Mouse (Mus musculus) midbrain, postnatal 0 days (tissue): ENCODE measurements around the gene Trappc12. TPM values are rescaled to one million over a fixed set of nuclear protein-coding genes. Genes with fewer than 3 reads are reported as not detected.

ENCODE experiments used
- ATAC-seq: fragments of 200-750 bp; cut with Nextera tagmentation; 2 replicates; pipeline ENCODE4 v1.8.0; 2017; ENCODE audit warnings: moderate number of reproducible peaks, mild to moderate bottlenecking, moderate TSS enrichment, moderate library complexity; ENCODE audit not compliant: low FRiP score
- DNase-seq: peaks from one replicate; pipeline ENCODE4 v3.0.0-alpha.2; 2015; ENCODE audit warnings: low spot score
- H3K27ac ChIP-seq: fragments of 300-500 bp; sonication (generic); 2 replicates; pipeline ENCODE4 v1.5.1; 2014; ENCODE audit warnings: low read depth, mild to moderate bottlenecking, low read length, mixed read lengths
- H3K27me3 ChIP-seq: fragments of 300-500 bp; sonication (generic); 2 replicates; pipeline ENCODE4 v1.6.1; 2014; ENCODE audit warnings: low read length, control low read depth, mixed read lengths; ENCODE audit not compliant: insufficient read depth
- H3K36me3 ChIP-seq: fragments of 300-500 bp; sonication (generic); 2 replicates; pipeline ENCODE4 v1.6.1; 2014; ENCODE audit warnings: low read length, control low read depth, mixed read lengths; ENCODE audit not compliant: insufficient read depth
- H3K4me1 ChIP-seq: fragments of 300-500 bp; sonication (generic); 2 replicates; pipeline ENCODE4 v1.6.1; 2014; ENCODE audit warnings: mild to moderate bottlenecking, control low read depth, antibody characterized with exemption, low read length, mixed read lengths; ENCODE audit not compliant: insufficient read depth
- H3K4me2 ChIP-seq: fragments of 300-500 bp; sonication (generic); 2 replicates; pipeline ENCODE4 v1.6.1; 2014; ENCODE audit warnings: low read depth, mild to moderate bottlenecking, low read length, mixed read lengths; ENCODE audit not compliant: poor library complexity, severe bottlenecking
- H3K4me3 ChIP-seq: fragments of 300-500 bp; sonication (generic); 2 replicates; pipeline ENCODE4 v1.5.1; 2014; ENCODE audit warnings: low read depth, mild to moderate bottlenecking, low read length, moderate library complexity
- H3K9ac ChIP-seq: fragments of 300-500 bp; sonication (generic); replicated peaks from 2 replicates; pipeline ENCODE4 v1.6.1; 2014; ENCODE audit warnings: mild to moderate bottlenecking, low read length, moderate library complexity, mixed read lengths; ENCODE audit not compliant: poor library complexity, severe bottlenecking
- H3K9me3 ChIP-seq: fragments of 300-500 bp; sonication (generic); 2 replicates; pipeline ENCODE4 v1.6.1; 2016; ENCODE audit warnings: low read length, control low read depth
- CTCF ChIP-seq: IDR thresholded peaks from 2 replicates; pipeline ENCODE4 v1.5.1; 2016; ENCODE audit warnings: antibody characterized with exemption, mild to moderate bottlenecking
- WGBS: fragments of 180-500 bp; shearing (Covaris S2); extraction: QIAGEN DNeasy Blood & Tissue Kit; methylation state at CpG from one replicate; pipeline ENCODE4 v1.1.7; 2014; 5-methylcytosine and 5-hydroxymethylcytosine counted together
- polyA plus RNA-seq: library from polyadenylated mRNA; unstranded; fragments of >200 nt; fragmentation: Nextera tagmentation; extraction: Ambion mirVana; gene quantifications from 2 replicates; pipeline ENCODE4 v1.2.1, GENCODE M21; 2015
- total RNA-seq: library from RNA; depleted of rRNA; stranded (reverse); fragments of >200 nt; gene quantifications from 2 replicates; pipeline ENCODE4 v1.2.3, GENCODE M21; 2014

Gene Trappc12
- total and polyA plus RNA-seq, 2 experiments from 2014 or later, result 37.9 to 53.2 TPM

DNA sequence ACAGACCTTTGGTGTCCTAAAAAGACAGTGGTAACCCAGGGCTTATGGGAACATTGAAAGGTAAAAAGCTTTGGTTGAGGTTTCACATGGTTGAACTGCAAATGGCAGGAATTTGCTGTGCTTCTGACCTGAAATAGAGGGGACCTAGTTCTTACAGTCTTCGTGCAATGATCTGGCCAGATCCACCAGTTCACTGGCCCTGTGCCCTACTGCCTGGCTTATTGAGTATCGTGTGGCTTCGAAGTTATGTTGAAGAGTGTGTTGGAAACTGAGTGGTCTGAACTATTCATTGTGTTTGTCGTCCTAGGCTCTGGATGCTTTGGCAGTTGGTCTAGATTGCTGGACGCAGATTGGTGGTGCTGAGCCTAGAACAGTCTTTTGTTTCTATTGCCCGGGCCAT, 36.0 kb upstream of the Trappc12 start:
- no peaks in the 10 kb centered on the region for H3K36me3 ChIP-seq
- no peak overlapping the region for H3K9ac ChIP-seq
- H3K9me3 ChIP-seq, result no peaks in the 10 kb centered on the region
- no peak overlapping the region for H3K4me2 ChIP-seq
- no peak for TF ChIP-seq CTCF
- no peaks in the 10 kb centered on the region for H3K27me3 ChIP-seq
- H3K4me1 ChIP-seq, result peaks cover 3% of the 10 kb centered on the region; the same call in 1 of the 2 replicates
- no peak overlapping the region for H3K4me3 ChIP-seq
- ATAC-seq, result no peak
- no peak for DNase-seq
- WGBS, result 88% methylated on average over 6 of the region's 6 CpGs
- H3K27ac ChIP-seq, result no peak overlapping the region

DNA sequence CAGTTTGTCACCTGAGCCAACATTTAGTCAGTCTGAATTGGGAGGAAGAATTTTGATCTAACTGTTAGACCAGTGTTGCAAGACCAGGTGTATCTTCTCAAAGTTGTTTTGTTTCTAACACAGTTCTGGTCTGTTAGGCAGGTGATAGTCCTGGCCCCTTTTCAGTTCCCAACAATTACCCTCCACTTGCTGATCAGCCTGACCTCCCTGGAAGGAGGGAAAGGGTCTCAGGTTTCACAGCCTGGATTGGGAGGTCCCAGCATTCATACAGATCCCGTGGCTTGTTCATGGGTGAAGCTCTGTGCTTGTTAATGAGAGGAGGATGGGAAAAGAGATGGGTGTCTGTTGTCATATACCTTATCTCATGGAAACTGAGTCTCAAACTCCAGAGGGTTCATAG, 35.0 kb upstream of the Trappc12 start:
- Histone ChIP-seq H3K9me3 (no peaks in the 10 kb centered on the region), H3K9ac (no peak overlapping the region), H3K4me1 (peaks cover 3% of the 10 kb centered on the region; the same call in 1 of the 2 replicates), H3K27me3 (no peaks in the 10 kb centered on the region), H3K4me3 (no peak overlapping the region), H3K27ac (no peak overlapping the region), H3K4me2 (no peak overlapping the region), H3K36me3 (no peaks in the 10 kb centered on the region)
- 12% methylated on average over 1 of the region's 1 CpGs for WGBS
- no peak for TF ChIP-seq CTCF
- DNase-seq, result no peak
- ATAC-seq, result no peak

DNA sequence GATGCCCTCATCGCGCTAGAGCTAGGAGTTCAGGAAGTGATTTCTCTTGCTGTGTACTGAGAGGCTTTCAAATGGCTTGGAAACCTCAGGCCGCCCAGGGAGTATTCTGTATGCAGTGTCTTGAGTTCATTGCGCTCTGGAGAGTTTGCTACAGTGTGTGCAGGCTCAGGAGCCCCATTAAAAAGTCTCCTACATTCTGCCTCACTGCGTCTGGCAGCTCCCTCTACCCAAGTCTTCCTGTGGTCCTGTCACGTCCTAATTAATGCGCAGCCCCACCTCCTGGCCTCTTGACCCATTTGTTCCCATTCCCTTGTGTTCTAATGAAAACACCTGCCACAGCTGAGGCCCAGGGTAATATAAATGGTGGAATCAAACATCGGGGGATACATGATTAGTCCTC, 34.6 kb upstream of the Trappc12 start:
- WGBS, result 39% methylated on average over 8 of the region's 8 CpGs
- DNase-seq (no peak), ATAC-seq (no peak)
- H3K36me3 ChIP-seq, result no peaks in the 10 kb centered on the region
- no peaks in the 10 kb centered on the region for H3K9me3 ChIP-seq
- H3K4me1 ChIP-seq, result peaks cover 3% of the 10 kb centered on the region; the same call in 1 of the 2 replicates
- no peak overlapping the region for H3K4me3 ChIP-seq
- no peak overlapping the region for H3K9ac ChIP-seq
- TF ChIP-seq CTCF, result no peak
- no peaks in the 10 kb centered on the region for H3K27me3 ChIP-seq
- H3K4me2 ChIP-seq, result no peak overlapping the region
- no peak overlapping the region for H3K27ac ChIP-seq

DNA sequence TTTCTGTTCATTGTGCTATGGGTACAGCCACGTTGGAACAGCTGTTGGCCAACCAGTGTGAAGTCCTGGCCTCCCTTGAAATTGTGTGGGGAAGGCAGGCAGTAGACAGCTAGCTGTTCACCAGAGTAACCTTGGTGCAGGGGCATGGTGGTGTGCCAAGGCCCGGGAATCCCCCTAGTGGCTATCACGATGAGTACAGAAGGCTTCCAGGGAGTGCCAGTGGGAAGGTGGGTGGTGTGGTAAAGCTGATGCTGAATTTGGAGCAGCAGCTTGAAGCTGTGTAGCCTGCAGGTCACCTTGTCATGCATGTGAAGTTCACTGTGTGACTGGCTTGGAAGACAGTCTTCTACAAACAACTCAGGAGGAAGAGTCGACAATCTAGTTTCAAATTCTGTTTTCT, 34.1 kb upstream of the Trappc12 start:
- peak; percentile 54 for DNase-seq
- no peaks in the 10 kb centered on the region for H3K36me3 ChIP-seq
- no peaks in the 10 kb centered on the region for H3K27me3 ChIP-seq
- peaks cover 3% of the 10 kb centered on the region; the same call in 1 of the 2 replicates for H3K4me1 ChIP-seq
- TF ChIP-seq CTCF, result peak; percentile 62
- no peak overlapping the region for H3K4me3 ChIP-seq
- H3K9me3 ChIP-seq, result no peaks in the 10 kb centered on the region
- H3K27ac ChIP-seq, result no peak overlapping the region; the same call in 1 of the 2 replicates
- H3K4me2 ChIP-seq, result no peak overlapping the region
- peak; percentile 44; the same call in 1 of the 2 replicates for ATAC-seq
- WGBS, result 33% methylated on average over 4 of the region's 4 CpGs
- no peak overlapping the region for H3K9ac ChIP-seq

DNA sequence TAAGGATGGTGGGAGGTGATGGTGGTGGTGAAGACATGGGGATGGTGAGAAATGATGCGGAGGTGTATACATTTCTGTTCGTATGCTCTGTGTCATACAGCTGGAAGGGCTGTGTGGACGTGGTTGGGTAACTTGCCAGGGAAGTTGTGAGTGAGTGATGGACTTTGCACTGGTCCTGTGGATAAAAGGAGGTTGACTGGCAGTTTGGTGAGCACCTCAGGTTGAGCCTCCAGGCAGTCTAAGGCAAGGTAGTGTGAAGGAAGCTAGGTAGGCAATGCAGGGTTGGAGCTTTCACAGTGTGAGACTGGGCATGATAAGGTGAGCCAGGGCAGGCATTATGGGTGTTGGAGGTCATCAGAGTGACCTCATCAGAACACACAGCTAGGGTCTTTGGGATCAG, 32.4 kb upstream of the Trappc12 start:
- Histone ChIP-seq H3K27ac (no peak overlapping the region), H3K27me3 (no peaks in the 10 kb centered on the region), H3K4me3 (no peak overlapping the region), H3K36me3 (no peaks in the 10 kb centered on the region), H3K4me2 (no peak overlapping the region), H3K9ac (no peak overlapping the region), H3K4me1 (peaks cover 3% of the 10 kb centered on the region; the same call in 1 of the 2 replicates), H3K9me3 (no peaks in the 10 kb centered on the region)
- ATAC-seq (no peak), DNase-seq (no peak)
- no peak for TF ChIP-seq CTCF
- 97% methylated on average over 3 of the region's 3 CpGs for whole genome bisulfite sequencing

DNA sequence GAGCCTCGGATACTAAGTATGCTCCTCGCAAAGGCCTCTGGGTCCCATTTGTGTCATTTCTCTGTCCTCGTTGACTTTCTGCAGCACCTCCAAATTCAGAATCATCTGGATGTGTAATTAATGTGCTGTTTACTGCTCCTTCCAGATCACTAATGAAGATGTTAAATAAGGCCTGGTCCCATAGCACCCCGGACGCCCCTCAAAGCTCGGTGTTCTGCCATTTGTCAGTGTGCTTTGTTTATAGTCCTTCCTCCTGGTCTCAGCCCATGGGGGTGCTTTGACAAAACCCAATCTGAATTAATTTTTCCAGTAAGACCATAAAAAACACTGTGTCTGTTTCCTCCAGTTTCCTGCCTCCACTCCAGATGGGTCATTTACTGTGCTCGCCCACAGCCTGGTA, 29.9 kb upstream of the Trappc12 start:
- WGBS, result 84% methylated on average over 7 of the region's 7 CpGs
- ATAC-seq (no peak), DNase-seq (no peak)
- Histone ChIP-seq H3K27me3 (no peaks in the 10 kb centered on the region), H3K36me3 (no peaks in the 10 kb centered on the region), H3K9ac (no peak overlapping the region), H3K27ac (no peak overlapping the region), H3K4me1 (peaks cover 3% of the 10 kb centered on the region; the same call in 1 of the 2 replicates), H3K4me3 (no peak overlapping the region), H3K9me3 (no peaks in the 10 kb centered on the region), H3K4me2 (no peak overlapping the region)
- no peak for TF ChIP-seq CTCF
